Mouse (Mus musculus) liver, embryonic 13.5 days (tissue): ENCODE data around the gene Ccrl2. TPM values are rescaled to one million over a fixed set of nuclear protein-coding genes. Genes with fewer than 3 reads are reported as not detected.

Source experiments
- ATAC-seq: fragments of 200-750 bp; cut with Nextera tagmentation; 2 replicates; pipeline ENCODE4 v1.8.0; 2017; ENCODE audit warnings: low read depth, mild to moderate bottlenecking, moderate number of reproducible peaks, moderate library complexity
- DNase-seq: peaks from one replicate; pipeline ENCODE4 v3.0.0; 2022
- H3K27ac ChIP-seq: fragments of 300-500 bp; sonication (generic); 2 replicates; pipeline ENCODE4 v1.5.1; 2015; ENCODE audit warnings: moderate library complexity, mild to moderate bottlenecking, inconsistent platforms
- H3K27me3 ChIP-seq: fragments of 300-500 bp; sonication (generic); 2 replicates; pipeline ENCODE4 v1.6.1; 2015; ENCODE audit warnings: mild to moderate bottlenecking, inconsistent platforms
- H3K36me3 ChIP-seq: fragments of 300-500 bp; sonication (generic); 2 replicates; pipeline ENCODE4 v1.6.1; 2015; ENCODE audit warnings: mild to moderate bottlenecking, inconsistent platforms
- H3K4me1 ChIP-seq: fragments of 300-500 bp; sonication (generic); replicated peaks from 2 replicates; pipeline ENCODE4 v1.6.1; 2015; ENCODE audit warnings: inconsistent platforms
- H3K4me2 ChIP-seq: fragments of 300-500 bp; sonication (generic); 2 replicates; pipeline ENCODE4 v1.6.1; 2015; ENCODE audit warnings: inconsistent platforms, mild to moderate bottlenecking, moderate library complexity
- H3K4me3 ChIP-seq: fragments of 300-500 bp; sonication (generic); replicated peaks from 2 replicates; pipeline ENCODE4 v1.5.1; 2015; ENCODE audit warnings: mild to moderate bottlenecking, inconsistent platforms
- H3K9ac ChIP-seq: fragments of 300-500 bp; sonication (generic); 2 replicates; pipeline ENCODE4 v1.6.1; 2015; ENCODE audit warnings: mild to moderate bottlenecking, inconsistent platforms
- H3K9me3 ChIP-seq: fragments of 300-500 bp; sonication (generic); replicated peaks from 2 replicates; pipeline ENCODE4 v1.6.1; 2016; ENCODE audit warnings: inconsistent platforms
- WGBS: fragments of 180-500 bp; shearing (Covaris S2); methylation state at CpG from one replicate; pipeline ENCODE4 v1.1.7; 2015; ENCODE audit not compliant: insufficient replicate concordance; 5-methylcytosine and 5-hydroxymethylcytosine counted together
- polyA plus RNA-seq: library from polyadenylated mRNA; unstranded; fragments of >200 nt; fragmentation: Nextera tagmentation; extraction: Ambion mirVana; gene quantifications from 2 replicates; pipeline ENCODE4 v1.2.1, GENCODE M21; 2015

Ccrl2 gene
- polyA plus RNA-seq, 1 experiment from 2014 or later = 12.6 TPM

DNA sequence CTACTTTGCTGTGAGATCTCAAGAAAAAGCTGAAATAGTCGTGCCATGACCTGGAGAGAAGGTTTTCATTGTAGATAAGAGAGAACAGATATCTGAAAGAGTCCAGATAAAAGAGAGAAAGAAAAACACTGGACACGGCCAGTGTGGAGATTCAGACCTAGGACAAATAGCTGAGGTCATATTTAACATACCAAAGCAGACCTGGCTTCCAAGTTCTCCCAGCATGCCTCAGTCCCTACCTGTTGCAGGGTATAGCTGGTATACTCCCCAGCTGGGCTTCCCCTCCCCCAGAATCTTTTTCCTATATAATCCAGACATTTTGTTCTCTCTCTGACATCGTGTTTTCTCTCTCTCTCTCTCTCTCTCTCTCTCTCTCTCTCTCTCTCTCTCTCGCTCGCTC, 30.6 kb upstream of the Ccrl2 start:
- no peak overlapping the region for H3K4me2 ChIP-seq
- DNase-seq (no peak), ATAC-seq (no peak)
- WGBS = 8% methylated on average over 5 of the region's 5 CpGs
- no peak overlapping the region for H3K4me3 ChIP-seq
- H3K36me3 ChIP-seq = no peaks in the 10 kb centered on the region
- no peaks in the 10 kb centered on the region; the same call in 1 of the 2 replicates for H3K4me1 ChIP-seq
- no peak overlapping the region for H3K9ac ChIP-seq
- no peaks in the 10 kb centered on the region for H3K9me3 ChIP-seq
- H3K27me3 ChIP-seq = 0 out of 2 replicates have a peak, but pooled peaks cover 6% of the 10 kb centered on the region
- H3K27ac ChIP-seq = no peak overlapping the region

DNA sequence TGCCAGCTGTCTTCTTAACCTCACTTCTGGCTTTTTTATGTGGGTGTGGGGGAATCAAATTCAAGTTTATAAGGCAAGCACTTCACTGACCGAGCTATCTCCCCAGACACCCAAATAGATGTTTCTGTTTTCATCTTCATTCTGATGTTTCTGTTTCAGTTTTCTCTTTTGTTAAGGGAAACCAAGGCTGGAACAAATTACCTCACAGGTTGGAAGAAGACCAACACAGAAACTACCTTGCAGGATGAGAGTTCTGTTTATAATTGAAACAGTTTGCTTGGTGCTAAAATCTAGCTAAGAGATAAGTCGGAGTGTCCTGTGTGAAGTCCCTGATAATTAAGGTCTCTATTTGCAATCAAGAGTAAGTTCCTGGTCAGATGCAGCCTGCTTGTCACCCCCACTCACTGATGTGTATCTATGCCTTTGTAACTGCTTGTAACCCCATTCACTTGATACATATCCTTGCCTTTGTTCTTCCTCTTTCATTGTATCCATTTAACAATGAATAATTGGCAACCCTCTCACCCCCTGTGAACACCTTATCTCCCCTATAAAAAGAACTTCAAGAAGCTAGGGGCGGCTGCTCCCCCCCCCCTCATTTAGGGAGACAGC, 29.8 kb upstream of the Ccrl2 start:
- Histone ChIP-seq H3K4me2 (no peak overlapping the region), H3K9me3 (no peaks in the 10 kb centered on the region), H3K9ac (no peak overlapping the region), H3K4me3 (no peak overlapping the region), H3K27ac (no peak overlapping the region), H3K4me1 (no peaks in the 10 kb centered on the region; the same call in 1 of the 2 replicates), H3K27me3 (0 out of 2 replicates have a peak, but pooled peaks cover 6% of the 10 kb centered on the region), H3K36me3 (no peaks in the 10 kb centered on the region)
- ATAC-seq (no peak), DNase-seq (no peak)
- 27% methylated on average over 3 of the region's 3 CpGs for WGBS

DNA sequence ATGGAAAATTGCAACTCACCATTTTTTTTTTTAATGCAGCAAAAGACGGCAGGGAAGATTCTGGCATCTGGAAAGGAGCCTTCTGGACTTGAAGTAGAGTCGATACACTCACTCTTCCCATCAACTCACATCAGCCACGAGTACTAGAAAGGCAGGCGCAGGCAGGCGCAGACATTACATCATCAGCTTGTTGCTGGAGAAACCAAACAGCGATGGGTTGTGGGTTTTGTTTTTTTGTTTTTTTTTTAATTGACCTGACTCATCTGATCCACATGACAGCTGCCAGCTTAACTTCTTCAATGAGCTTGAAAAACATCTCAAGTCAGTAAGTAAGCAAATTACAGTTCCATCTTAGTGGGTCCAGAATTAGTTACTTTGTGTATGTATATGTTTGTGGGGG, 28.8 kb upstream of the Ccrl2 start:
- no peak overlapping the region for H3K9ac ChIP-seq
- H3K4me2 ChIP-seq = no peak overlapping the region
- H3K4me3 ChIP-seq = no peak overlapping the region
- 61% methylated on average over 6 of the region's 6 CpGs for WGBS
- DNase-seq (no peak), ATAC-seq (no peak)
- no peaks in the 10 kb centered on the region; the same call in 1 of the 2 replicates for H3K4me1 ChIP-seq
- no peak overlapping the region for H3K27ac ChIP-seq
- H3K27me3 ChIP-seq = 0 out of 2 replicates have a peak, but pooled peaks cover 6% of the 10 kb centered on the region
- H3K9me3 ChIP-seq = no peaks in the 10 kb centered on the region
- H3K36me3 ChIP-seq = no peaks in the 10 kb centered on the region

DNA sequence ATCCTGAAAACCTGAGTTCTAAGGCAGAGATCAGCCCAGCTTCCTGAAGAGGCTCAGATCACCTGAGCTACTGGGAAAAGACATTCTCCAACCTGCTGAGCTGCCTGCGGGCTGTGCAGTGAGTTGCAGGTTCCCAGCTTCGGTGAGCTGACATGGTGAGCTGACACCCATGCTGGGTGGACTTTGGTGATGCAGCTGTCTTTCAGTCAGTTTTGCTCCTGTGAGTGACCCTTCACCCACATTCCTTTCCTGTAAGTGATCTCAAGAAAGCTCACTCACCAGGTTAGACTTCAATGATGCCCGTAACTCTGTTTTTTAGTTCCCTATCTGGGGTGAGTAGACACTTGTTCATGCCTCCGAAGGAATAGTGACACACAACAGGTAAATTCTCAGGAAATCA, 28.0 kb upstream of the Ccrl2 start:
- Histone ChIP-seq H3K4me3 (no peak overlapping the region), H3K4me1 (no peaks in the 10 kb centered on the region; the same call in 1 of the 2 replicates), H3K27me3 (0 out of 2 replicates have a peak, but pooled peaks cover 6% of the 10 kb centered on the region), H3K4me2 (no peak overlapping the region), H3K36me3 (no peaks in the 10 kb centered on the region), H3K27ac (no peak overlapping the region), H3K9ac (no peak overlapping the region), H3K9me3 (no peaks in the 10 kb centered on the region)
- ATAC-seq = no peak
- no peak for DNase-seq
- 31% methylated on average over 4 of the region's 4 CpGs for WGBS

DNA sequence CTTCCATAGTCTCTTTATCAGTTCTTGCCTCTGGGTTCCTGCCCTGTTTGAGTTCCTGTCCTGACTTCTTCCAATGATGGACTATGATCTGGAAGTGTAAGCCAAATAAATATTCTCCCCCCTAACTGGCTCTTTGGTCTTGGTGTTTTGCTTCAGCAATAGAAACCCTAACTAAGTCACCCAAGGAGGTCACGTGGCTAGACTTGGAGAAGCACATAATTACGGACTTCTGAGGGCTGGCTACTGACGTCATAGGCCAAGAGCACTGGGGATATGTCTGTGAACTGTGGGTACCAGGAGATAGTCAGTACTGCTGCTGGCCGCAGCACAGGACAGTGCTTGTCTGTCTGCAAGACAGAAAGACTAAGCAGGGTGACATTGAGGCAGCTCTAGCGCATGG, 24.4 kb upstream of the Ccrl2 start:
- no peak overlapping the region for H3K9ac ChIP-seq
- ATAC-seq (no peak), DNase-seq (no peak)
- H3K4me1 ChIP-seq = no peaks in the 10 kb centered on the region
- no peaks in the 10 kb centered on the region for H3K27me3 ChIP-seq
- no peaks in the 10 kb centered on the region for H3K36me3 ChIP-seq
- no peak overlapping the region for H3K4me3 ChIP-seq
- 65% methylated on average over 5 of the region's 5 CpGs for WGBS
- no peak overlapping the region for H3K4me2 ChIP-seq
- H3K27ac ChIP-seq = no peak overlapping the region
- no peaks in the 10 kb centered on the region for H3K9me3 ChIP-seq

DNA sequence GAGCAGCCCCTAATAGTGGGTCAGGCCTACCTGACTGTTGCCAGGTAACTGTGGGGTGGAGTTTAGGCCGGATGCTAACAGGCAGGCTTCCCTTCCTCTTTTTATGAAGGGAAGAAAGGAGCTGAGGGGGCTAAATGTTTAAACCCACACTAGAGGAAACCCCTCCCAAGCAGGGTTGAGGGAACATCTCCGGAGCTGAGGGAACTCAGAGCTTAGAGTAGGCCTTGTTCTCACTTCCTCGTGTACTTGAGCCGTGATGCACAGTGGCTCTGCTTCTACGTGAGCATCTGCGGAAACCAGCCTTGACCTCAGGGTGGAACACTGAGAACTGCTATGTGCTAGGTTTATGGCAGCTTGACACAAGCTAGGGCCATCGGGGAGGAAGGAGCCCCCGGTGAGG, 23.5 kb upstream of the Ccrl2 start:
- H3K9ac ChIP-seq = no peak overlapping the region
- 60% methylated on average over 8 of the region's 8 CpGs for WGBS
- H3K27me3 ChIP-seq = no peaks in the 10 kb centered on the region
- no peaks in the 10 kb centered on the region for H3K4me1 ChIP-seq
- H3K9me3 ChIP-seq = no peaks in the 10 kb centered on the region
- H3K4me3 ChIP-seq = no peak overlapping the region
- no peak overlapping the region for H3K4me2 ChIP-seq
- ATAC-seq (no peak), DNase-seq (no peak)
- H3K27ac ChIP-seq = no peak overlapping the region
- no peaks in the 10 kb centered on the region for H3K36me3 ChIP-seq

DNA sequence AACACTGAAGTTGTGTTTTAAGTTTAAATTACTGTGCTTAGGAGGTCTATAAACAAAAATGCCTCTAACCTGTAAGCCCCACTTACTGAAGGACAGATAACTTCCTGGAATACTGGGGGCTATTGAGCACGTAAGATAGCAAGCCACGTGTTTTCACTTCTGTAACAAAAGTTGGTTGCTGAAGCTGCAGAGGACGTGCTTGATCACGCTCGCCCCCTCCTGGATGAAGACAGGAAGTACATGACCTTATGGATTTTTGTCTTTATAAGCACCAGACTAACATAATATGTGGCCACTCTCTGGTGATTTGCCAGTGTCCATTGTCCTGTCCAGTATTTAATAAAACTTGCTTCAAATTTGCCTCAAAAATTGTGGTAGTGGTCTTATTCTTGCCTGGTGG, 20.4 kb upstream of the Ccrl2 start:
- Histone ChIP-seq H3K4me2 (no peak overlapping the region), H3K4me3 (no peak overlapping the region), H3K27me3 (no peaks in the 10 kb centered on the region), H3K4me1 (no peaks in the 10 kb centered on the region), H3K27ac (no peak overlapping the region), H3K9me3 (no peaks in the 10 kb centered on the region), H3K9ac (no peak overlapping the region), H3K36me3 (no peaks in the 10 kb centered on the region)
- no peak for DNase-seq
- WGBS = 54% methylated on average over 5 of the region's 5 CpGs
- ATAC-seq = no peak

DNA sequence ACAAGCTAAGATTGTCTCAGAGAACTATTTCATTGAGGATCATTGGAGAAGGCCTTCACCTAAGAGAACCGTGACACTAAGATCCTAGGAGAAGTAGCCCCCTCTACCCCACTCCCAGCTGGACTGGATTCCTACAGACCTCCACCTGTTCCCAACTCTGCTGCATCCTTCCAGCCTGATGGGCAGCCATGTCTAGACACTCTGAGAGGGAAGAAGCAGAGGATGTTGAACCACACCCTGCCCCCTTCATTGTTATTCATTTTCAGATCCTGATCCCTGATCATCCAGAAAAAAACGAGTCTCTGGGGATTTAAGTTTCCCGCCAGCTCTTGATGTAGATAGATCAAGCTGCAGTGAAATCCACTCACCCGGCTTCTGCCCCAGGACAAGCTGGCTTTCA, 15.7 kb upstream of the Ccrl2 start:
- H3K27ac ChIP-seq = no peak overlapping the region
- no peaks in the 10 kb centered on the region for H3K9me3 ChIP-seq
- WGBS = 62% methylated on average over 4 of the region's 4 CpGs

DNA sequence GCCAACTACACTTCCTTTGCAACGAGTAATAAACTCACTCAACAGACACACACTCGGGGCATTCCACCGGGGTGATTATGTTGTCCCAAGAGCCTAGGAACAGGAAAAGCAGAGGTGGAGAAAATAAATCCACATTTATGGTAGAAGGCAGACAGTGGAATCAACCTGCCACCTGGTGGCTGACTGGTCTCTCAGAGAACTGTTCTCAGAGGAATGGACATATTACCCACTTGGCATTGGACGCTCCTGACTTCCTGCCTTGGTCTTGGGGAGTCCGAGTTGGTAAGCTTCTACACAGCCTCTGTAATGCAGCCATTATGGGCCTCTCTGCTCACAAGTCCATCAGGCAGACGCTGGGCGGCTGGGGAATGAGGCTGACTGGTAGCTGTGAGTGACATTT, 14.9 kb upstream of the Ccrl2 start:
- H3K36me3 ChIP-seq = no peaks in the 10 kb centered on the region
- H3K4me1 ChIP-seq = peaks cover 4% of the 10 kb centered on the region; the same call in 1 of the 2 replicates
- H3K4me2 ChIP-seq = no peak overlapping the region
- no peak overlapping the region for H3K9ac ChIP-seq
- whole genome bisulfite sequencing = 39% methylated on average over 7 of the region's 7 CpGs
- no peak overlapping the region for H3K4me3 ChIP-seq
- H3K27ac ChIP-seq = no peak overlapping the region
- ATAC-seq (no peak; the same call in 1 of the 2 replicates), DNase-seq (no peak)
- no peaks in the 10 kb centered on the region for H3K9me3 ChIP-seq
- H3K27me3 ChIP-seq = 0 out of 2 replicates have a peak, but pooled peaks cover 3% of the 10 kb centered on the region

More for the DNA sequence above, 15.7 kb upstream of the Ccrl2 start:
- H3K9ac ChIP-seq = no peak overlapping the region
- no peak overlapping the region for H3K4me3 ChIP-seq
- no peaks in the 10 kb centered on the region for H3K36me3 ChIP-seq
- no peak overlapping the region for H3K4me2 ChIP-seq
- ATAC-seq (no peak), DNase-seq (no peak)
- 0 out of 2 replicates have a peak, but pooled peaks cover 3% of the 10 kb centered on the region for H3K27me3 ChIP-seq
- peaks cover 3% of the 10 kb centered on the region; the same call in 1 of the 2 replicates for H3K4me1 ChIP-seq

DNA sequence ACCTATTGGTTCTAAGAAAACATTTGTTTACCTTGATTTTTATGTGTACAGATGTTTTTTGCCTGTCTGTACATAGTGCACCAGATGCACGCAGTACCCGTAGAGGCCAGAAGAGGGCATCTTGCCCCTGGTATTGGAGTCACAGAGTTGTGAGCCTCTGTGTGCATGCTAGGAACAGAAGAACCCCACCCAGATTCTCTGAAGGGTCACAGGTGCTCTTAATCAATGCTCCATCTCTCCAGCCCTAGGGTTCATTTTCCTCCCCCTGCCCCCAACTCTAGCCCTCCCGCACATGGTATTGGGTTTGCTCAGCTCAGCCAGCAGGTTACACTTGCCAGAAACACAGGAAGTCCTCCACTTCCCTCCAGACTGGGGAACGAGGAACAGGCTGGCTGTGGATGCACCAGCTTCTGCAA, 13.2 kb upstream of the Ccrl2 start:
- H3K4me3 ChIP-seq = no peak overlapping the region
- peak; percentile 46 for DNase-seq
- ATAC-seq = peak; percentile 76

DNA sequence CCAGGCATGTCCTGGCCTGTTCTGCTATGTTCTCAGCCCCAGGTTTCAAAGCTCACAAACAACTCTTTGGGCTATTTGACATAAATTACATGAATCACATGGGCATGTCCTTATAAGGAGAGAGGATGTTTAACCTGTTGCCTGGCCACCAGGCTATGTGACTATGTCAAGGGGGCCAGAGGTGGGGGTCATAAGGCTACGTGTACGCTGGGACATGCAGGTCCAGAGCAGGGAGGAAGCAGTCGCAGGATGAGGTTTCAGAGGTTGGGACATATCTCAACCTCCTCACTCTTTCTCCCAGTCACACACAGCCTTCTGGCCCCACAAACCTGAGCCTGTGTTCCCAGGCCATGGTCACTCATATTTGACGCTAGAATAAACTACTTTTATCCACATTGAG, 9.7 kb upstream of the Ccrl2 start:
- WGBS = 60% methylated on average over 4 of the region's 4 CpGs
- ATAC-seq (no peak), DNase-seq (no peak)
- H3K27me3 ChIP-seq = 0 out of 2 replicates have a peak, but pooled peaks cover 3% of the 10 kb centered on the region
- H3K9ac ChIP-seq = no peak overlapping the region
- no peak overlapping the region for H3K4me2 ChIP-seq
- H3K4me1 ChIP-seq = peaks cover 6% of the 10 kb centered on the region; the same call in 1 of the 2 replicates
- H3K27ac ChIP-seq = no peak overlapping the region
- H3K4me3 ChIP-seq = no peak overlapping the region
- no peaks in the 10 kb centered on the region for H3K9me3 ChIP-seq
- H3K36me3 ChIP-seq = no peaks in the 10 kb centered on the region

More for the DNA sequence above, 13.2 kb upstream of the Ccrl2 start:
- Histone ChIP-seq H3K36me3 (no peaks in the 10 kb centered on the region), H3K9ac (no peak overlapping the region), H3K4me2 (no peak overlapping the region), H3K4me1 (peaks cover 6% of the 10 kb centered on the region; the same call in 1 of the 2 replicates), H3K27me3 (0 out of 2 replicates have a peak, but pooled peaks cover 3% of the 10 kb centered on the region), H3K27ac (no peak overlapping the region), H3K9me3 (no peaks in the 10 kb centered on the region)
- WGBS = 8% methylated on average over 4 of the region's 4 CpGs

DNA sequence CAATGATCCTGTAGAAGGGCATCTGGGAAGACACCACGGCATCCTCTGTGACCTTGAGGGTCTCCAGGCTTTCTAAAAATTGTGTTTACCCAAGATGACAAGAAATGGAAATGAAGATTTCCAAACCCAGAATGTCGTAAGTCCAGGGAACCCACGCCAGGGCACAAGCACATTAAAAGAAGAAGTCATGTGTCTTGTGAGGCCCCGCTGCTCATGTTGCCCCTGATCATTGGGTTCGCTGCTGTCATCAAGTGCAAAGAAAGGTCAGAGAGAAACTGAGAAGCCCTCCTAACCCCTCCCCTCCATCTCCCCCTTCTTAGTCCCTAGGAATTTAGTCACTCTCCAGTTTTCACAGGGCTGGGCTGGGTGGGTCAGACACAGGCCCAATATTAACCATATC, 5.5 kb upstream of the Ccrl2 start:
- Histone ChIP-seq H3K36me3 (no peaks in the 10 kb centered on the region), H3K27me3 (0 out of 2 replicates have a peak, but pooled peaks cover 5% of the 10 kb centered on the region), H3K4me2 (no peak overlapping the region), H3K4me1 (peaks cover 23% of the 10 kb centered on the region), H3K9me3 (no peaks in the 10 kb centered on the region), H3K27ac (no peak overlapping the region), H3K4me3 (no peak overlapping the region), H3K9ac (no peak overlapping the region)
- 63% methylated on average over 5 of the region's 5 CpGs for WGBS
- ATAC-seq (no peak), DNase-seq (no peak)
